Mouse (Mus musculus): ENCODE data around the gene Slx1b. TPM values are rescaled to one million over a fixed set of nuclear protein-coding genes. Genes with fewer than 3 reads are reported as not detected.

Gene Slx1b
- polyA plus RNA-seq, 1 experiment from 2014 or later = 8.8 TPM

GRCm38 (mm10) chr7:126725667-126726066 is 30.1 kb upstream of the Slx1b start:
- H3K36me3 ChIP-seq (ENCODE audit: control insufficient read depth, insufficient read depth, low read length) = no peaks in the 10 kb centered on the region
- H3K27ac ChIP-seq (replicated peaks; ENCODE audit: low read depth, low read length) = no peak overlapping the region
- no peaks in the 10 kb centered on the region for H3K27me3 ChIP-seq (ENCODE audit: control insufficient read depth, insufficient read depth, low read length)
- 80% methylated on average over 5 of the region's 5 CpGs for WGBS
- no peaks in the 10 kb centered on the region for H3K4me1 ChIP-seq (ENCODE audit: control insufficient read depth, insufficient read depth, low read length)
- H3K4me3 ChIP-seq (ENCODE audit: low read depth, low read length) = no peak overlapping the region
- ATAC-seq (ENCODE audit: insufficient number of reproducible peaks, low FRiP score, low TSS enrichment, low read depth) = no peak
- H3K9ac ChIP-seq (ENCODE audit: low read length) = no peak overlapping the region
- no peaks in the 10 kb centered on the region for H3K9me3 ChIP-seq (ENCODE audit: control insufficient read depth, low read length)
- no peak for DNase-seq (ENCODE audit: low spot score)
- H3K4me2 ChIP-seq (ENCODE audit: low read depth, severe bottlenecking) = no peak overlapping the region

- 77% methylated on average over 3 of the region's 3 CpGs for WGBS
- H3K4me3 ChIP-seq (ENCODE audit: low read depth, low read length) = no peak overlapping the region
- ATAC-seq (ENCODE audit: insufficient number of reproducible peaks, low FRiP score, low TSS enrichment, low read depth) (no peak), DNase-seq (ENCODE audit: low spot score) (no peak)
- H3K4me2 ChIP-seq (ENCODE audit: low read depth, severe bottlenecking) = no peak overlapping the region
- H3K9me3 ChIP-seq (ENCODE audit: control insufficient read depth, low read length) = no peaks in the 10 kb centered on the region
- no peaks in the 10 kb centered on the region for H3K27me3 ChIP-seq (ENCODE audit: control insufficient read depth, insufficient read depth, low read length)
- no peaks in the 10 kb centered on the region for H3K4me1 ChIP-seq (ENCODE audit: control insufficient read depth, insufficient read depth, low read length)
- H3K9ac ChIP-seq (ENCODE audit: low read length) = no peak overlapping the region
- H3K27ac ChIP-seq (replicated peaks; ENCODE audit: low read depth, low read length) = no peak overlapping the region
- no peaks in the 10 kb centered on the region for H3K36me3 ChIP-seq (ENCODE audit: control insufficient read depth, insufficient read depth, low read length)
These were observed 29.5 kb upstream of the Slx1b start for GRCm38 (mm10) chr7:126725077-126725476.

GRCm38 (mm10) chr7:126721635-126722034 is 26.1 kb upstream of the Slx1b start:
- H3K9ac ChIP-seq (ENCODE audit: low read length) = no peak overlapping the region
- no peaks in the 10 kb centered on the region for H3K36me3 ChIP-seq (ENCODE audit: control insufficient read depth, insufficient read depth, low read length)
- H3K4me2 ChIP-seq (ENCODE audit: low read depth, severe bottlenecking) = no peak overlapping the region
- H3K4me3 ChIP-seq (ENCODE audit: low read depth, low read length) = no peak overlapping the region
- 94% methylated on average over 13 of the region's 13 CpGs for WGBS
- no peak overlapping the region for H3K27ac ChIP-seq (replicated peaks; ENCODE audit: low read depth, low read length)
- no peaks in the 10 kb centered on the region for H3K27me3 ChIP-seq (ENCODE audit: control insufficient read depth, insufficient read depth, low read length)
- no peaks in the 10 kb centered on the region for H3K9me3 ChIP-seq (ENCODE audit: control insufficient read depth, low read length)
- H3K4me1 ChIP-seq (ENCODE audit: control insufficient read depth, insufficient read depth, low read length) = no peaks in the 10 kb centered on the region
- no peak for ATAC-seq (ENCODE audit: insufficient number of reproducible peaks, low FRiP score, low TSS enrichment, low read depth)
- no peak for DNase-seq (ENCODE audit: low spot score)

GRCm38 (mm10) chr7:126718787-126719337 is 23.3 kb upstream of the Slx1b start:
- no peak for ATAC-seq (ENCODE audit: insufficient number of reproducible peaks, low FRiP score, low TSS enrichment, low read depth)
- 87% methylated on average over 5 of the region's 5 CpGs for WGBS
- H3K4me2 ChIP-seq (ENCODE audit: low read depth, severe bottlenecking) = no peak overlapping the region

GRCm38 (mm10) chr7:126717566-126717965 is 22.0 kb upstream of the Slx1b start:
- Histone ChIP-seq H3K27me3 (ENCODE audit: control insufficient read depth, insufficient read depth, low read length) (no peaks in the 10 kb centered on the region), H3K9ac (ENCODE audit: low read length) (no peak overlapping the region), H3K9me3 (ENCODE audit: control insufficient read depth, low read length) (no peaks in the 10 kb centered on the region), H3K4me1 (ENCODE audit: control insufficient read depth, insufficient read depth, low read length) (no peaks in the 10 kb centered on the region), H3K36me3 (ENCODE audit: control insufficient read depth, insufficient read depth, low read length) (no peaks in the 10 kb centered on the region), H3K4me2 (ENCODE audit: low read depth, severe bottlenecking) (no peak overlapping the region), H3K4me3 (ENCODE audit: low read depth, low read length) (no peak overlapping the region), H3K27ac (replicated peaks; ENCODE audit: low read depth, low read length) (no peak overlapping the region)
- DNase-seq (ENCODE audit: low spot score) (no peak), ATAC-seq (ENCODE audit: insufficient number of reproducible peaks, low FRiP score, low TSS enrichment, low read depth) (no peak)
- 95% methylated on average over 3 of the region's 3 CpGs for WGBS

More at GRCm38 (mm10) chr7:126718787-126719337, 23.3 kb upstream of the Slx1b start:
- Histone ChIP-seq H3K4me3 (ENCODE audit: low read depth, low read length) (no peak overlapping the region), H3K27me3 (ENCODE audit: control insufficient read depth, insufficient read depth, low read length) (no peaks in the 10 kb centered on the region), H3K27ac (replicated peaks; ENCODE audit: low read depth, low read length) (no peak overlapping the region), H3K9me3 (ENCODE audit: control insufficient read depth, low read length) (no peaks in the 10 kb centered on the region), H3K36me3 (ENCODE audit: control insufficient read depth, insufficient read depth, low read length) (no peaks in the 10 kb centered on the region), H3K4me1 (ENCODE audit: control insufficient read depth, insufficient read depth, low read length) (no peaks in the 10 kb centered on the region), H3K9ac (ENCODE audit: low read length) (no peak overlapping the region)
- no peak for DNase-seq (ENCODE audit: low spot score)

- H3K4me1 ChIP-seq (ENCODE audit: control insufficient read depth, insufficient read depth, low read length) = no peaks in the 10 kb centered on the region
- H3K9me3 ChIP-seq (ENCODE audit: control insufficient read depth, low read length) = no peaks in the 10 kb centered on the region
- no peaks in the 10 kb centered on the region for H3K27me3 ChIP-seq (ENCODE audit: control insufficient read depth, insufficient read depth, low read length)
- H3K27ac ChIP-seq (replicated peaks; ENCODE audit: low read depth, low read length) = no peak overlapping the region
- H3K36me3 ChIP-seq (ENCODE audit: control insufficient read depth, insufficient read depth, low read length) = no peaks in the 10 kb centered on the region
- DNase-seq (ENCODE audit: low spot score) (no peak), ATAC-seq (ENCODE audit: insufficient number of reproducible peaks, low FRiP score, low TSS enrichment, low read depth) (no peak)
- no peak overlapping the region for H3K9ac ChIP-seq (ENCODE audit: low read length)
- no peak overlapping the region for H3K4me3 ChIP-seq (ENCODE audit: low read depth, low read length)
- H3K4me2 ChIP-seq (ENCODE audit: low read depth, severe bottlenecking) = no peak overlapping the region
- WGBS = 90% methylated on average over 4 of the region's 4 CpGs
These were observed 20.1 kb upstream of the Slx1b start for GRCm38 (mm10) chr7:126715679-126716078.

- H3K36me3 ChIP-seq (ENCODE audit: control insufficient read depth, insufficient read depth, low read length) = no peaks in the 10 kb centered on the region
These were observed 16.3 kb upstream of the Slx1b start for GRCm38 (mm10) chr7:126711910-126712309.

GRCm38 (mm10) chr7:126710266-126710665 is 14.7 kb upstream of the Slx1b start:
- Histone ChIP-seq H3K36me3 (ENCODE audit: control insufficient read depth, insufficient read depth, low read length) (no peaks in the 10 kb centered on the region), H3K27ac (replicated peaks; ENCODE audit: low read depth, low read length) (no peak overlapping the region), H3K4me1 (ENCODE audit: control insufficient read depth, insufficient read depth, low read length) (no peaks in the 10 kb centered on the region), H3K4me3 (ENCODE audit: low read depth, low read length) (no peak overlapping the region), H3K4me2 (ENCODE audit: low read depth, severe bottlenecking) (no peak overlapping the region), H3K9ac (ENCODE audit: low read length) (no peak overlapping the region), H3K9me3 (ENCODE audit: control insufficient read depth, low read length) (no peaks in the 10 kb centered on the region; the same call in 1 of the 2 replicates), H3K27me3 (ENCODE audit: control insufficient read depth, insufficient read depth, low read length) (no peaks in the 10 kb centered on the region)
- WGBS = 76% methylated on average over 4 of the region's 4 CpGs
- ATAC-seq (ENCODE audit: insufficient number of reproducible peaks, low FRiP score, low TSS enrichment, low read depth) (no peak), DNase-seq (ENCODE audit: low spot score) (no peak)

More at GRCm38 (mm10) chr7:126711910-126712309, 16.3 kb upstream of the Slx1b start:
- H3K4me2 ChIP-seq (ENCODE audit: low read depth, severe bottlenecking) = no peak overlapping the region
- WGBS = 81% methylated on average over 3 of the region's 3 CpGs
- H3K4me3 ChIP-seq (ENCODE audit: low read depth, low read length) = no peak overlapping the region
- H3K27me3 ChIP-seq (ENCODE audit: control insufficient read depth, insufficient read depth, low read length) = no peaks in the 10 kb centered on the region
- no peak for DNase-seq (ENCODE audit: low spot score)
- H3K9ac ChIP-seq (ENCODE audit: low read length) = no peak overlapping the region
- H3K27ac ChIP-seq (replicated peaks; ENCODE audit: low read depth, low read length) = no peak overlapping the region
- H3K4me1 ChIP-seq (ENCODE audit: control insufficient read depth, insufficient read depth, low read length) = no peaks in the 10 kb centered on the region
- ATAC-seq (ENCODE audit: insufficient number of reproducible peaks, low FRiP score, low TSS enrichment, low read depth) = no peak
- H3K9me3 ChIP-seq (ENCODE audit: control insufficient read depth, low read length) = no peaks in the 10 kb centered on the region; the same call in 1 of the 2 replicates
